In the genomic region with DNA sequence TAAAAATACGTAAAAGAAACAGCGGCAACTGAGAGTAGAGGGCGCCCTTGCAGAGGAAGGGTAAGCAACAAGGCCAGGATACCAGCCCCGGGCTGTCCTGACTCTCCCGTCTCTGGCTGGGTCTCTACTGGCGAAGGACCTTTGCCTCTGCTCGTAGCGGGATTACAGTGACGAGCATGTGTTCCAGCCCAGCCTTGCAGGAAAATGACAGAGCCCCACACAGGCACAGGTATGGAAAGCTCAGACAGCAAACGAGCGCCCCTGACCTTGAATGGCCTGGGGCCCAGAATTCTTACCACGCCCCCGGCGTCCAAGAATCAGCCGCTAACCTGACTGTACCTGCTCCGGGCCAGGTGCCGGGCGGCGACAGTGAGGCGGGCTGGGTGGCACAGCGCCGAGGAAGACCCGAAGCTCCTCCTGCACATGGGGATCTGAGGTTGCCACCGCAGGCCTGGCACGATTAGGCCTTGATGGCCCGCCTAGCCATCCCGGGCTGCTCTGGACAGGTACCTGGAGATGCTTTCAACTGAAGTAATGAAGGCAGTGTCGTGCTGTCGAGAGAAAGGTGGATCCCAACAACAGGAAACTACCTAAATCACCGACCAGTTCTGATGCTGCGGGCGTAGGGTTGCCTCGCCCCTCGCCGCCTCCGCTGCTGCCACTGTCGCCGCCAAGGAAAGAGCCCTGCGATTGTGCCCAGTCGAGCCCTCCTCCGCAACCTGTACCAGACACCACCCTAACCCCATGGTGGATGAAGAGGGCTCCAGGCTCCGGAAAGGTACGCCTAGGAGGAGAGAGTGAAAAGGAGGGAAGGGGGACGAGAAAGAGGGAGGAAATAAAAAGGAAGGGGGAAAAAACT, we compare ENCODE assay signal across 14 mouse cellular contexts. TPM values are rescaled to one million over a fixed set of nuclear protein-coding genes. Genes with fewer than 3 reads are reported as not detected.
DNase-seq lines count a peak whose midpoint lies in the region; ATAC-seq lines count a peak whose summit lies in the region.
"Had no signal": no experiment of that assay in that cellular context is flagged by ENCODE, and none has a peak within 500 bp of the region (broad histone marks: within the 10 kb centered on the region; RNA-seq: fewer than 3 reads in every experiment).

No protein-coding gene starts in this region.

- H3K4me2 ChIP-seq in intestine, embryonic 15.5 days (replicated peaks) = peak overlapping the region; percentile 41

- H3K9me3 ChIP-seq in heart, embryonic 10.5 days = no peaks in the 10 kb centered on the region
- H3K9me3 ChIP-seq in intestine, embryonic 15.5 days = no peaks in the 10 kb centered on the region
- no peaks in the 10 kb centered on the region for H3K9me3 ChIP-seq in limb, embryonic 10.5 days (replicated peaks)

- H3K27me3 ChIP-seq in heart, embryonic 10.5 days (ENCODE audit: insufficient read depth, poor library complexity, severe bottlenecking) = peaks cover 99% of the 10 kb centered on the region
- peaks cover 91% of the 10 kb centered on the region for H3K27me3 ChIP-seq in intestine, embryonic 15.5 days (replicated peaks)
- H3K27me3 ChIP-seq in limb, embryonic 10.5 days (ENCODE audit: low read depth, poor library complexity, severe bottlenecking) = peaks cover 40% of the 10 kb centered on the region

- H3K4me1 ChIP-seq in heart, embryonic 10.5 days = peaks cover 26% of the 10 kb centered on the region
- H3K4me1 ChIP-seq in intestine, embryonic 15.5 days (replicated peaks) = peaks cover 16% of the 10 kb centered on the region
- peaks cover 22% of the 10 kb centered on the region for H3K4me1 ChIP-seq in limb, embryonic 10.5 days

- peak overlapping the region; percentile 34; the same call in 1 of the 2 replicates for H3K4me3 ChIP-seq in heart, embryonic 10.5 days
- peak overlapping the region; percentile 25 for H3K4me3 ChIP-seq in intestine, embryonic 15.5 days (replicated peaks)
- peak overlapping the region; percentile 90 for H3K4me3 ChIP-seq in limb, embryonic 10.5 days

- no peak for DNase-seq in heart, embryonic 10.5 days (ENCODE audit: low spot score)
- no peak for DNase-seq in heart, postnatal 4 days
- peak; percentile 42 for DNase-seq in CD4-positive, CD25-positive, alpha-beta regulatory T cell, adult 2 months (ENCODE audit: low read depth, low spot score)
- DNase-seq in limb, embryonic 10.5 days (ENCODE audit: low spot score) = no peak
- DNase-seq in right cerebral cortex, postnatal 14 days = no peak
- no peak for DNase-seq in left cerebral cortex, postnatal 14 days (ENCODE audit: low spot score in 2 of 2)
- no peak for DNase-seq in adrenal gland, adult 2 months
- DNase-seq: adrenal gland, postnatal 14 days had no signal

- no peaks in the 10 kb centered on the region for H3K36me3 ChIP-seq in heart, embryonic 10.5 days
- no peaks in the 10 kb centered on the region for H3K36me3 ChIP-seq in intestine, embryonic 15.5 days
- H3K36me3 ChIP-seq in limb, embryonic 10.5 days = peaks cover 66% of the 10 kb centered on the region

- H3K27ac ChIP-seq in heart, embryonic 10.5 days = no peak overlapping the region
- H3K27ac ChIP-seq in intestine, embryonic 15.5 days = 0 out of 2 replicates have a peak overlapping the region, but pooled peaks have one; percentile 46
- H3K27ac ChIP-seq in limb, embryonic 10.5 days = peak overlapping the region; percentile 99
- H3K27ac ChIP-seq: macrophage had no signal

- H3K9ac ChIP-seq in intestine, embryonic 15.5 days = peak overlapping the region; percentile 19; the same call in 1 of the 2 replicates

- ATAC-seq in intestine, embryonic 15.5 days = no peak
- ATAC-seq: forebrain, embryonic 16.5 days had no signal

- intact Hi-C loops in left cerebral cortex, postnatal 14 days (cut with DNase I) = loop anchor here (5.0 to 10.0 kb wide), 2 partner anchors 1047 to 1425 kb away; no protein-coding TSS in a partner anchor

- WGBS in heart, embryonic 10.5 days = 1% methylated on average over 44 of the region's 44 CpGs
- WGBS in intestine, embryonic 15.5 days = 1% methylated on average over 44 of the region's 44 CpGs
- under 1% methylated on average over 44 of the region's 44 CpGs for WGBS in limb, embryonic 10.5 days

RNA-seq across cellular contexts. Expression of a gene that starts 1.1 kb away (rescaled TPM):
- polyA plus RNA-seq in heart, embryonic 10.5 days (2016; fragmentation: Nextera tagmentation; extraction: Ambion mirVana) = 0.37 and 5.6 TPM in 2 replicates
- total RNA-seq in heart, postnatal 4 days (2021) = not detected
- 5.3 and 6.3 TPM in 2 replicates for polyA plus RNA-seq in intestine, embryonic 15.5 days (2015; fragmentation: Nextera tagmentation; extraction: Ambion mirVana)
- 95.7 and 123 TPM in 2 replicates for polyA plus RNA-seq in limb, embryonic 10.5 days (2016; fragmentation: Nextera tagmentation; extraction: Ambion mirVana)
- total RNA-seq in left cerebral cortex, postnatal 14 days (2021) = not detected
- 1 to 10 TPM in 1 of 2 experiments, under 1 TPM in 1; 0.75 to 1.6 TPM for total RNA-seq in adrenal gland, adult 2 months (2021)
- 1.7 and 3.8 TPM in 2 replicates for polyA plus RNA-seq in adrenal gland, adult 2 months (2012; rRNA removed)
- total RNA-seq: heart, postnatal 10 days had no signal
- polyA plus RNA-seq: forebrain, embryonic 16.5 days had no signal

RNA-seq across cellular contexts. Expression of a gene that starts 8.1 kb away (rescaled TPM):
- 0.11 and 2.5 TPM in 2 replicates for polyA plus RNA-seq in heart, embryonic 10.5 days (2016; fragmentation: Nextera tagmentation; extraction: Ambion mirVana)
- total RNA-seq in heart, postnatal 4 days (2021) = under 1 TPM in 1 of 2 experiments, not detected in 1; 0.20 TPM
- 7.5 and 9.4 TPM in 2 replicates for polyA plus RNA-seq in intestine, embryonic 15.5 days (2015; fragmentation: Nextera tagmentation; extraction: Ambion mirVana)
- polyA plus RNA-seq in limb, embryonic 10.5 days (2016; fragmentation: Nextera tagmentation; extraction: Ambion mirVana) = 24.7 and 24.8 TPM in 2 replicates
- total RNA-seq in left cerebral cortex, postnatal 14 days (2021) = not detected
- total RNA-seq in adrenal gland, adult 2 months (2021) = 10 to 100 TPM; 15.3 to 30.3 TPM
- polyA plus RNA-seq in adrenal gland, adult 2 months (2012; rRNA removed) = 21.3 and 26.8 TPM in 2 replicates
- polyA plus RNA-seq: forebrain, embryonic 16.5 days had no signal

RNA-seq across cellular contexts. Expression of a gene that starts 10.9 kb away (rescaled TPM):
- polyA plus RNA-seq in heart, embryonic 10.5 days (2016; fragmentation: Nextera tagmentation; extraction: Ambion mirVana) = 0.30 and 3.6 TPM in 2 replicates
- total RNA-seq in heart, postnatal 4 days (2021) = not detected
- 11.4 and 20.2 TPM in 2 replicates for polyA plus RNA-seq in intestine, embryonic 15.5 days (2015; fragmentation: Nextera tagmentation; extraction: Ambion mirVana)
- polyA plus RNA-seq in limb, embryonic 10.5 days (2016; fragmentation: Nextera tagmentation; extraction: Ambion mirVana) = 175 and 195 TPM in 2 replicates
- not detected for total RNA-seq in left cerebral cortex, postnatal 14 days (2021)
- not detected for total RNA-seq in adrenal gland, adult 2 months (2021)
- polyA plus RNA-seq in adrenal gland, adult 2 months (2012; rRNA removed) = 0.22 TPM in 1 of 2 replicates, not detected in the other
- total RNA-seq: heart, postnatal 10 days had no signal
- polyA plus RNA-seq: forebrain, embryonic 16.5 days; macrophage had no signal

RNA-seq across cellular contexts. Expression of a gene that starts 15.8 kb away (rescaled TPM):
- 0.06 and 1.7 TPM in 2 replicates for polyA plus RNA-seq in heart, embryonic 10.5 days (2016; fragmentation: Nextera tagmentation; extraction: Ambion mirVana)
- not detected for total RNA-seq in heart, postnatal 4 days (2021)
- polyA plus RNA-seq in intestine, embryonic 15.5 days (2015; fragmentation: Nextera tagmentation; extraction: Ambion mirVana) = 2.0 and 3.3 TPM in 2 replicates
- polyA plus RNA-seq in limb, embryonic 10.5 days (2016; fragmentation: Nextera tagmentation; extraction: Ambion mirVana) = 71.6 and 74.9 TPM in 2 replicates
- total RNA-seq in left cerebral cortex, postnatal 14 days (2021) = not detected
- not detected for total RNA-seq in adrenal gland, adult 2 months (2021)
- polyA plus RNA-seq in adrenal gland, adult 2 months (2012; rRNA removed) = not detected in 2 replicates
- total RNA-seq: adrenal gland, postnatal 14 days; common myeloid progenitor, adult 5-6 weeks; heart, postnatal 10 days had no signal
- polyA plus RNA-seq: forebrain, embryonic 16.5 days; macrophage; stomach, embryonic 16.5 days had no signal

RNA-seq across cellular contexts. Expression of a gene that starts 16.6 kb away (rescaled TPM):
- polyA plus RNA-seq in heart, embryonic 10.5 days (2016; fragmentation: Nextera tagmentation; extraction: Ambion mirVana) = not detected in 2 replicates
- not detected for total RNA-seq in heart, postnatal 4 days (2021)
- not detected in 2 replicates for polyA plus RNA-seq in intestine, embryonic 15.5 days (2015; fragmentation: Nextera tagmentation; extraction: Ambion mirVana)
- 0.79 and 1.2 TPM in 2 replicates for polyA plus RNA-seq in limb, embryonic 10.5 days (2016; fragmentation: Nextera tagmentation; extraction: Ambion mirVana)
- total RNA-seq in left cerebral cortex, postnatal 14 days (2021) = not detected
- total RNA-seq in adrenal gland, adult 2 months (2021) = 1 to 10 TPM in 1 of 2 experiments, not detected in 1; 1.0 TPM
- 1.9 and 2.5 TPM in 2 replicates for polyA plus RNA-seq in adrenal gland, adult 2 months (2012; rRNA removed)
- total RNA-seq: common myeloid progenitor, adult 5-6 weeks; heart, postnatal 10 days had no signal
- polyA plus RNA-seq: forebrain, embryonic 16.5 days; macrophage; stomach, embryonic 16.5 days had no signal

Comparison
In these comparisons a context has a peak if more than half of its experiments do, and no peak if none do; other contexts are left out.
1. H3K4me3 ChIP-seq: peak in every context shown above with its lines; median percentile 90 in limb, embryonic 10.5 days; 34 in heart, embryonic 10.5 days; 25 in intestine, embryonic 15.5 days.
2. RNA of a gene that starts 1.1 kb away (polyA plus RNA-seq): 95.7 to 123 TPM in limb, embryonic 10.5 days; 5.3 to 6.3 TPM in intestine, embryonic 15.5 days, 0.37 to 5.6 TPM in heart, embryonic 10.5 days and 1.7 to 3.8 TPM in adrenal gland, adult 2 months; every median in the first group is over 10 times any median in the second.